Mouse (Mus musculus) lung, adult 2 months (tissue): ENCODE results near the gene Tdrd9. TPM values are rescaled to one million over a fixed set of nuclear protein-coding genes. Genes with fewer than 3 reads are reported as not detected.

Source experiments
- DNase-seq: peaks from one replicate; pipeline ENCODE4 v3.0.0; 2022
- H3K4me1 ChIP-seq: fragments of 200-500 bp; 2 replicates; pipeline ENCODE4 v1.6.1; 2011; ENCODE audit warnings: low read length; ENCODE audit not compliant: control insufficient read depth, insufficient read depth
- H3K4me3 ChIP-seq: fragments of 200-500 bp; replicated peaks from 2 replicates; pipeline ENCODE3; 2011; ENCODE audit warnings: low read depth, mild to moderate bottlenecking, control low read depth, low read length; ENCODE audit errors: extremely low read depth
- CTCF ChIP-seq: fragments of 200-500 bp; IDR thresholded peaks from 2 replicates; pipeline ENCODE4 v1.5.1; 2011; ENCODE audit warnings: mild to moderate bottlenecking, low read length, control low read depth; ENCODE audit not compliant: insufficient read depth
- POLR2A ChIP-seq: fragments of 200-500 bp; IDR thresholded peaks from 2 replicates; pipeline ENCODE4 v1.6.1; 2011; ENCODE audit warnings: low read depth, mild to moderate bottlenecking, control low read depth, low read length, borderline replicate concordance; ENCODE audit errors: extremely low read depth
- WGBS: fragments of 180-500 bp; shearing (Covaris S2); methylation state at CpG from one replicate; pipeline ENCODE4 v1.1.7; 2018; 5-methylcytosine and 5-hydroxymethylcytosine counted together
- polyA plus RNA-seq: library from polyadenylated mRNA; depleted of rRNA; stranded (reverse); fragments of >200 nt; gene quantifications from 2 replicates; pipeline ENCODE4 v1.2.3, GENCODE M21; 2012; rRNA removed

The Tdrd9 gene
- 0.05 and 0.09 TPM in 2 replicates for polyA plus RNA-seq

DNA sequence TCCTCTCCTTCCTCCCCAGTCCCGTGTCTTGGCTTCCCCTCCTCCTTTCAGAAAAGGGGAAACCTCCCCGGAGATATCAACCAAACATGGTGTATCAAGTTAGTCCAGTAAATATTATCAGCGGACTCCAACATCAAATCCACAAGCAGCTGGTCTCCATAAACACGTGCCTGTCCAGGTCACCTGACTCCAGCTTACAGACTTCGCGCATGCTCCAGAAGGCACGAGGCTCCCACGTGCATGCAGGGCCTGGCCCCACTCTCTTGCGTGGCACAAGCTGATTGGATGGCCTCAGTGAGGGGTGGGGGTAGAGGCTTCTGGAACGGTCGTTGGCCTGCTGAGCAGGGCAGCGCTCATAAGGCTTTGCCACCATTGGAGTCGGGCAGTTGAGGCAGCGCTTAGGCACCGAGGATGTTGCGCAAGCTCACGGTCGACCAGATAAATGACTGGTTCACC lies at the start of gene Tdrd9:
Tdrd9 (plus strand) TSS at position 329 of the 456 bp plus-strand sequence.
- 79% methylated on average over 18 of the region's 18 CpGs for WGBS
- no peak for TF ChIP-seq CTCF
- TF ChIP-seq POLR2A = no peak
- H3K4me3 ChIP-seq = no peak within 1 kb of the TSS
- DNase-seq = no peak
- peaks cover under 1% of the 10 kb centered on the region for H3K4me1 ChIP-seq

DNA sequence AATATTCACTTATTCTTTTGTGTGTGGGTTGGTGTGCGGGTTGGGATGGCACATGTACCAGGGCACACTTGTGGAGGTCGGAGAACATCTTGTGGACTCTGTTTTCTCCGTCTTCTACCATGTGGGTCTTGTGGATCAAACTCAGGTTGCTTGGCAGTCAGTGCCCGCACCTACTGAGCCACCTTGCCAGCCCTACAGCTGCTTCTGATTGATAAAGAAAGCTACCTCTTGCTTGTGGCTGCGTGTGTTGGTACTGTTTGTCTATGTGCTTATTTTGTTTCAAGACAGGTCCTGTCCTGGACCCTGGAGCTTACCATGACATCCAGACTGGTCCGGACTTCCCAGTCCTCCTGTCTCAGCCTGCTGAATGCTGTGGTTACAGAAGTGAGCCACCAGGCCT lies 48.2 kb upstream of the Tdrd9 start:
- DNase-seq = no peak
- no peak overlapping the region for H3K4me3 ChIP-seq
- no peaks in the 10 kb centered on the region for H3K4me1 ChIP-seq
- TF ChIP-seq CTCF (no peak), POLR2A (no peak)
- 86% methylated on average over 6 of the region's 6 CpGs for WGBS

GRCm38 (mm10) chr12:111927338-111927737 lies 44.0 kb upstream of the Tdrd9 start:
- Histone ChIP-seq H3K4me3 (no peak overlapping the region), H3K4me1 (no peaks in the 10 kb centered on the region)
- no peak for TF ChIP-seq POLR2A
- no peak for TF ChIP-seq CTCF
- DNase-seq = no peak
- WGBS = 25% methylated on average over 1 of the region's 1 CpGs

GRCm38 (mm10) chr12:111928411-111928966 lies 42.9 kb upstream of the Tdrd9 start:
- TF ChIP-seq CTCF (no peak), POLR2A (no peak)

GRCm38 (mm10) chr12:111931411-111932025 lies 39.8 kb upstream of the Tdrd9 start:
- TF ChIP-seq CTCF (no peak), POLR2A (no peak)
- H3K4me3 ChIP-seq = no peak overlapping the region
- no peak for DNase-seq
- H3K4me1 ChIP-seq = peaks cover 7% of the 10 kb centered on the region
- WGBS = 78% methylated on average over 8 of the region's 9 CpGs

More at GRCm38 (mm10) chr12:111928411-111928966, 42.9 kb upstream of the Tdrd9 start:
- no peak for DNase-seq
- 81% methylated on average over 18 of the region's 18 CpGs for WGBS
- H3K4me1 ChIP-seq = peaks cover 3% of the 10 kb centered on the region; the same call in 1 of the 2 replicates
- no peak overlapping the region for H3K4me3 ChIP-seq

GRCm38 (mm10) chr12:111932513-111932912 lies 38.8 kb upstream of the Tdrd9 start:
- 59% methylated on average over 3 of the region's 3 CpGs for WGBS
- H3K4me1 ChIP-seq = peaks cover 11% of the 10 kb centered on the region
- DNase-seq = no peak
- H3K4me3 ChIP-seq = no peak overlapping the region
- TF ChIP-seq POLR2A (no peak), CTCF (no peak)

DNA sequence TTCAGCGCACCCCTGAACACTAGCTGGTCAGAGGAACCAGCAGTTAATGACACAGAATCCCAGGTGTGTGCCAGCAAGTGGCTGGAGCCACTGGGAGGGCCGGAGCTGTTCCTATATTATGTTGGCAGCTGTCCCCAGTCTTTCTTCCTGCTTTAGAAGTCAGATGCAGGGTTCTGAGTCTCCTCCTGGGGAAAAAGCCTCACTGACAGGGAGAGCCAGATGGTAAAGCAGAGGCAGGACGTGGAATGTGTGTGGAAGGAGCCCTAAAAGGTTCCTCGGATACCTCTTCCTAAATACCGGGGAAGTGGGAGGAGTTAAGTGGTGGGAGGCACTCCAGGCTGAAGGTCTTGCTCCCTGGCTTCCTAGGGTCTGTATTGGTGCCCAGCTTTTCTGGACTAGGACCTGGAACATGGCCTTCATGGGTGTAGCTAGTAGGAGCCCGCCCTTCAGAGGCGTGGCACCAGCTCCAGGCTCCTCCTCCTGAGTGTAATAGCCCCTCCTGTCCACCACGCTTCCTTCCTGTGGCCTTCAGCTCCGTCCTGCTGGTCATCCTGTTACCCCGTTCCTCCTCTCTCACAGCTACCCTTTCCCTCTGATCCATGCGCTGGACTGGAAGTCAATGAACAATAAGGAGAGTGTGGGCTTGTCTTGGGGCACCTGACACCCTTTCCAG lies 38.2 kb upstream of the Tdrd9 start:
- peaks cover 11% of the 10 kb centered on the region for H3K4me1 ChIP-seq
- TF ChIP-seq POLR2A (peak; percentile 63; the same call in 1 of the 2 replicates), CTCF (0 out of 2 replicates have a peak, but pooled peaks have one; percentile 11)
- no peak for DNase-seq
- no peak overlapping the region for H3K4me3 ChIP-seq
- WGBS = 37% methylated on average over 11 of the region's 11 CpGs

DNA sequence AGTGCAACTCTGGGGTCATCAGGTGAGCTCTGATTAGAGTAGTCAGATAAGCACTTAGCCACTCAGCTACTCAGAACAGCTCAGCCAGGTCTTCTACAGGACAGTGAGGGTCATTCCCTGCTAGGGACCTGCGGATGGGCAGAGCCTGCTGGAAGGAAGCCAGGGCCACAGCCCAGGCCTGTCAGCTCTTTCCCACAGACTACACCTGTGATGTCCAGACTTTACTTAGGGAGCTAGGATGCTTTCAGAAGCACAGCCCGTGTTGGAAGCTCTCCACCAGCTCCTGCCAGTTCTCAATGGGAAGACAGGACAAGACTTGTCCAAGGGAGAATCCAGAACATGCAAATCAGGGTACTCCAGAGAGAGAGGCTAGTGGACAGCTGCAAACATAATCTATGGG lies 37.4 kb upstream of the Tdrd9 start:
- WGBS = 59% methylated on average over 2 of the region's 2 CpGs
- Histone ChIP-seq H3K4me3 (no peak overlapping the region), H3K4me1 (peaks cover 11% of the 10 kb centered on the region)
- DNase-seq = no peak
- TF ChIP-seq CTCF = no peak
- no peak for TF ChIP-seq POLR2A

GRCm38 (mm10) chr12:111936706-111937550 lies 34.4 kb upstream of the Tdrd9 start:
- no peak overlapping the region for H3K4me3 ChIP-seq
- WGBS = 38% methylated on average over 24 of the region's 24 CpGs
- TF ChIP-seq CTCF (no peak), POLR2A (no peak)
- DNase-seq = peak; percentile 78
- peaks cover 11% of the 10 kb centered on the region for H3K4me1 ChIP-seq
